Mouse (Mus musculus): Measurements from ENCODE around the gene Rnf144a. TPM values are rescaled to one million over a fixed set of nuclear protein-coding genes. Genes with fewer than 3 reads are reported as not detected.

The Rnf144a gene
- total RNA-seq, 2 experiments from 2014 or later: 7.0 to 8.7 TPM

DNA sequence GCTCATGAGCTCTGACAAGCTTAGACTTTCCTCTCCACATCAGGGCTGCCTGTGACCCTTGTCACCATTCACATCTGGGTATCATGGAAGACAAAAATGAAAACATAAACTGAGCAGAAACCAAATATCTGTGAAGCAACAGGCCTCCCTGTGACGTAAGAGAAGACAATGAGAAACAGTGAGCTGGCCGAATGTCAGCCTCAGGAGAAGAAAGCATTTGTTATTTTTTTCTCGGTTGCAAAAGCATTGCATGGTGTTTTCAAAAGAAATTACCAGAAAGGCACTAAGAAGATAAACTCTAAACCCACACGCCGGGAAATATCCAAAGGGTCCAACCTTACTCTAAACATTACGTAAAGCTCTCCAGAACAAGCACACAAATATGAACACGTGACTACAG is 41.3 kb downstream of the Rnf144a start:
- DNase-seq: no peak

DNA sequence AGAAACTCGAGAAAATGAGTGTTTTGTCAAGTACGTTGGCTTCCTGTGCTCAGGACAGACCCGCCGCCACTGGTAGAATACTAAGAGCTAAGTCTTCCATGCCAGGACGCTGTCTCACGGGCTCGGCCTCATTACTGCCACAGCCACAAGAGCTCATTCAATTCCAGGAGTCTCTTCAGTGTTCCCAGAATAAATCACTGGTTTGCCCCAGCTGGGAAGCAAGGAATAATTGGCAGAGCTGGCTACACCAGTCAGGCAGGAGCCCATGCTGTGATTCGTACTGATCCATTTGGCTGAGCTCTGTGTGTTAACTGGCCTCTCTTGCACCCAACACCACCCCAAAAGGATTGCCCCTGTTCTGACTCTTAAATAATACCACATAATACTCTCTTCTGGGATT is 45.0 kb downstream of the Rnf144a start:
- DNase-seq: no peak

DNA sequence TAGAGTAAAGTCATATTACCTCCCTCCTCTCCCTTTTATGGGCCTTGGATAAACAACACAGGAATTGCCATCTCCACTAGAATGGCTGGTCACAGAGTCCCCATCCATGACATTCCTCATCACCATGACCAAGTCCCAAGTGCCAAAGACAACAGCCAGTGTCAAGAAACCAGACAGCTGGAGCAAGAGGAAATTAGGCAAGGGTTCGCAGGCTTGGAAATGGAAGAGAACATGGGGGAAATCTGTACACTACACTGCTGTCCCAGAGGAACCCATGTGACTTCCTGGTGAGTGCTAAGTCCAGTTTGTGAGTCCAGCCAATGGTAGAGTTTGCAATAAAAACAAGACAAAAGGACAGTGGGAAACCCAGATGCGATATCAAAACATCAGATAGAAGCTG is 47.7 kb downstream of the Rnf144a start:
- peak; percentile 34 for DNase-seq

DNA sequence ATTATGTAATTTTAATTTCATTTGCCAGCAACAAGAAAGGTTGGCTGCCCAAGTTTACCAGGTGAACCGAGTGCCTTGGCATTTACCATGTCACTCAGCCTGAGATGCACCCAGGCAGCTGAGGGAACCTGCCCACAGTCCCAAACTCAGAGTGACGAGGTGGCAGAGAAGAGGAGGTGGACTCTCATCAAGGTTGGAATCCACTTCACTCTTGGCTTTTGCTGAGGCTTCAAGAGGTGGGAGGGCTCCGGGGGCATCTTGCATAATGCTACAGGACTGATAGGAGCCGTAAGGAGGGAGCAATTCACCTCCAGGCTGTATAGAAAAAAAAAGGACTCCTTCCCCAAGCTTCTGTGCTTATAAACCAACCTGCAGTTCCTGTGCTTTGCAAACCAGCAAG is 48.7 kb downstream of the Rnf144a start:
- no peak for DNase-seq

DNA sequence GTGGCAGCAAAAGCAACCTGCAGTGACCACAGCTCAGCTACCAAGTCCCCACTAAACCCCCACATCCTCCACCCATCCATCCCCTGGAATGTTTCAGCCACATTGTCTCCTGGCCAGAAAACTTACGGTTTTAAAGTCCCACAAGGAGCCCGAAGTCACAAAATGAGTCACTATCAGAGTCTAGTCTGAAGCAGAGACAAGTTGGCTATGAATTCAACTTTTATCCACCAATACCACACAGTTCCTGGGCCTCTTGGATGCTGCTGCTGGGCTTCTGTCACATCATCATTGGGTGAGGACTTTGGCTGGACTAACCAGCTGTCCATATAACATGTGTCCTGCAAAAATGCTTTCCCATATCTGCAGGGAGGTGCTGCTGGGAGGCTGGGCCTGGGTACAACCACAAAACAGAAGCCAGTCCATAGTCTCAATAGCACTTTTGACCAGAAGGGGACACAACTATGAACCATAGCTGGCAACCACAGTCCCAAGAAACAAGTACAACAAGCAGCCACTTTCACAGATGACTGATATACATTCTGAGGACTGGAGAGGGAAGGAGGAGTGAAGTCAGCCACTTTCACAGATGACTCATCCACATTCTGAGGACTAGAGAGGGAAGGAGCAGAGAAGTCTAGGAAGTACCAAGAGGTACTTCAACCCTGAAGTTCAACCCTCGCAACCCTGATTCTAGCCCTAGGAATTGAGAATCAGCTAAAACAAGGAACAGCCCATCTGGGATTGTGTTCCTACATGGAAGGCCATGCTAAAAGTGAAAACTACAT is 49.3 kb downstream of the Rnf144a start:
- no peak for DNase-seq

DNA sequence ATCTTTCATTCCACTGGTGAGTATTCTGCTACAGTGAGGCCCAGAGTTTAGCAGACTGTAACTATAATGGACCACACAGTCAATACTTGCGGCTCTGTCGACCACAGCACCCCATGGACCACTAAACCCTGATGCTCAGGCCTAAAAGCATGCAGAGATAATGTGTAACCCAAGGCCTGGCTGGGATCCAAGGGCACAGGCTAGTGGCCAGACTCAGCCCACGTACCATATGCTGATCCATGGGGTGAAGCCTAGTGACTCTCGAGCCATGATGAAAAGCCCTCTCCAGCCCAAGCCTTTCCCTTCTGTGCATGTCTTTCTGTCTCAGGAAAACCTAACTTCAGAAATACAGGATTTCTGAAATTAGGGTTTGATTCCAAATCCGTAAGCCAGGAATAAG is 50.2 kb downstream of the Rnf144a start:
- no peak for DNase-seq

DNA sequence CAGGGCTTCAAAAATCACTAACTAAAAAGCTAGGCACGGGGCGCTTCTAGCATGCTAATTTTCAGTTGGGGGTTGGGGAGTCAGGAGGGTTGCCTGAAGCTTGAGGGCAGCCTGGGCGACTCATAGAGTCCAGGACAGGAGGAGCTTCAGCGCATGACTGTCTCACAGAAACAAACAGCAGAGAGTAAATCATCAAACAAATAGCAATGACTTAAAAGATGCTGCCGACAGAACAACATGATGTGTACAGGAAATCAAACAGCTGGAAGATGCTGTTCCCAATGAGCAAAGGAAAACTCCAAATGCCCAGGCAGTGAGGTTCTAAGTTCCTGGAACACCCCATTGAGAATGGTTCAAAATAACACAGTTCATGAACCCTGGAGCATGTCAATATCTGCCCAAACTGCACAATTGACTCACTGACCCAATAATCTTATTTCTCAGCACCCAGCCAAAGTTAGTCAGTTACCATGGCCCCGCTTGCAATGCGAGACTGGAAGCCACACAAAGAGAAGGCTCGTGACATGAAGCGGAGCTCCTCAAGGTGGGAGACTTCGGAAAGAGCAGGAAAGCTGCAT is 54.0 kb downstream of the Rnf144a start:
- DNase-seq: no peak

DNA sequence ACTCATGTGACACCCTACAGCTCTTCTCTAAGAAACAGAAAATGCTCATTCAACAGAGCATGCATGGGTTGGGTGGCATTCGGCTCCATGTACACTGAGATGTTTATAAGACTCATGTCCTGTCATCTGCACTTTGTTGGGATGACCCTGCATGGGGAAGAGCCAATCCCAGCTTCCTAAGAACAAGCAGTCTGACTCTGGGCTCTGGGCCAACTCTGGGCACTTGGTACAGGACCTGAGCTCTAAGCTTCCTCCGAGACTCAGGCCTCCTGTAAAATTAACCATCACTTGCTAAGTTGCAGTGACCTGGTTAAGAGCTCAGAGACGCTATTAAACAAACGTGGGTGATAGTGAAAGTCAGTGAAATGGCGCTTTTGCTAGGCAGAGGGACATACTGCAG is 55.2 kb downstream of the Rnf144a start:
- no peak for DNase-seq

DNA sequence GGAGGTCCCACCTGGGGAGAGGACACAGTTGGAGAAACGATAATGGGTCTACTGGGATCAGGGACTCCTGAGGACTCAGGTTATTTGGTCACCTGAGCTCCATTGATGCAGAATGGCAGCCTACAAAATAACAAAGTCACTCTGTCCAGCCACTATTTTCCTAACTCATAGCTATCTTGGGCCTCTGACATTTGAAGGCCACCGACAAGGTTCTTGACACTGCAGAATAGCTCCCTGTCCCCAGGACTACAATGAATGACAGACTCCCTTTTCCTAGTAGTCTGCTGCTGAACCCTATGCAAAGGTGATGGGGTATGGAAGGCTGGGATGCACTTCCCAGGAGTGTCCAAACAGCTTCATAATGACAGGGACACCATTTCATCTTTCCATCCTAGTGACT is 55.8 kb downstream of the Rnf144a start:
- no peak for DNase-seq

DNA sequence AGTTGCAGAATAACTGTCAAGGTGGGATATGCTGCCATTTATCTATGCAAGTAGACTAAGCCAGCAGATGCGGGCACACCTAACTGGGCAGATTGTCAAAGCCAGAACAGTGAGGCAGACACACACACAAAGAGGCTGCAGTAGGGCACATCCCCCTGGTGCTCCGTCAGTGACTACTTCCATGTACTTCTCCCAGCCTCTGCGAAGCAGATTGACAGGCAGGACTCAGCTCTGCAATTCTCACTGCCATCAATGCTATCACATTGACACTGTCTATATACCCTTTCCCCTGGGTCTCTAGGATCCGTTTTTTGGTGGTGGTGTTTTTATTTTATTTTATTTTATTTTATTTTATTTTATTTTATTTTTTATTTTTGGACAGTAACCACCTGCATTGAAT is 57.8 kb downstream of the Rnf144a start:
- DNase-seq: no peak

DNA sequence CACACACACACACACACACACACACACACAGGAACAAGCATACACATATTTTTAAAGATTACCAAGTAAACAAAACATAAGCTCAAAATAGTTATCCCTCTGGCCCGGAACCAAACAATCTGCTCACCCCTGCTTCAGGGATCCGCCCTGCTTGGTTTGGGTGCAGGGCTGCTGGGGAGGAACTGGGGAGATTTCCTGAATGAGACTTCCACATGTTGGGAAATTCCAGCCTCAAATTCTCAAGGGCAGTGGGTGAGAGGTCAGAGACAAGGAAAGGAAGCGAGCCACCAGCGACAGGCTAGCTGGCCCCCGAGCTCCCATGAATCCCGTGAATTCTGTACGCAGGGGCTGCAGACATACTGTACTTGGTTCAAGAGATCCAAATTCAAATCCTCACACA is 58.9 kb downstream of the Rnf144a start:
- peak; percentile 57 for DNase-seq

DNA sequence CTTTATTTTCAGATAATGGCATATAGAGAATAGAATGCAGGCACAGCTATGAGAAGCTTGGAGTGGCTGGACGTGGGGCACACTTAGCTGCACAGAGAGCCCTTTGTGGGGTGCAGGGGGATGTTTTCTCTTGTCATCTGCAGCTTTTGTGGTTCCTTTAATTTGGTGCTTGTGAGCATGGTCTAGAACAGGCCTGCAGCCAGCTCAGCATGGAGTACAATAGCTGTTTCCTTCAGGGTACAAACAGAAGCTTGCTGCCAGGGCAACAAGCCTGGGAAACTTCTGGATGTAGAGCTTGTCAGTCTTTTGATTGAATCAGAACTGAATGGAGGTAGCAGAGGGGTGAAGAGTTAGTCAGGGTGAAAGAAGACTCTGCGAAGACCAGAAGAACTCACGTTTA is 63.7 kb downstream of the Rnf144a start:
- DNase-seq: no peak

DNA sequence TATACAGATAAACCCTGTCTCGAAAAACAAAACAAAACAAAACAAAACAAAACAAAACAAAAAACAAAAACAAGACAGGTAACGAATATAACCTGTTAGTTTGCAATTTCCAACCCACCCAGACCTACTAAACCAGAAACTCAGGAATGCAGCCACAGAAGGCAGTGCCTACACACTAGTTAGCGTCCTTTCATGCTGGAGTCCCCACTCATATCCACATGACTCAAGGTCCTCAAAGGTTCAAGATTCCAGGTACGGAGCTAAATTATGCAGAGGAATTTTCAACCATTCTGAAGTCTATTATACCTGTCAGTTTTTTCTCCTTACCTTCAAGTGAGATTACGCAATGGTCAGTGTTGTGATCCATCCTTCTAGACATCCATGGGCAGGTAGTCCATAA is 70.6 kb downstream of the Rnf144a start:
- DNase-seq: no peak

DNA sequence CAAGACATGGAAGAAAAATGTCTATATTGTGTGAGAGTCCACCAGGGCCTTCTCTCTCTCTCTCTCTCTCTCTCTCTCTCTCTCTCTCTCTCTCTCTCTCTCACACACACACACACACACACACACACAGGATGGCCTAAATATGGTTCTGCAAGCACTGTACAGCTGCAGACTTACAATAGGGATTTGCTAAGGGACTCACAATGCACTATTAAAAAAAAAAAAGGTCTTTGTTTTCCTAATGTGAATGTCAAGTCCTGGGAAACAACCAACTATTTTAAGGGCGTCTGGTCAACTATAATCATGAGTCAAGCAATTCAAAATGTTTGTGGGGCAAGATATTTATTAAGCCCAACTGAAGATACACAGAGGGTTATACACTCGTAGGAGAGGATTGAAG is 71.9 kb downstream of the Rnf144a start:
- no peak for DNase-seq

DNA sequence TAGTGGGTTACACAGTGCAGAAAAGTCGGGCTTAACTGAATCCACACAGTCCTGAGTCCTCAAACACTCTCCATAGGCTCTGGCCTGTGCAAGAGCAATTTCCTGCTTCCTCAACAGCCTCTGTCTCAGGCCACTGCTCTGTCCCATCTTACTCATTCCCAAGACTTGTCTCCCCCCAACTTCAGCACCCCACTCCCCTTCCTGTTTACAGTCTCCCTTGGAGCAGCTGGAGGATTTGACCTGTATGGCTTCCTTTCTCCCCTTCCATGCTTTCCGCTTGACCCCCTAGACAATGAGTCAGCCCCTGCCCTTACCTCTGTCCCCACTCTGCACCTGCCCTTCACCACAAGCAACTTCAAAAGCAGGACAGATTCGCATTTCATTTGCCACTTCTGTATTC is 72.4 kb downstream of the Rnf144a start:
- no peak for DNase-seq

DNA sequence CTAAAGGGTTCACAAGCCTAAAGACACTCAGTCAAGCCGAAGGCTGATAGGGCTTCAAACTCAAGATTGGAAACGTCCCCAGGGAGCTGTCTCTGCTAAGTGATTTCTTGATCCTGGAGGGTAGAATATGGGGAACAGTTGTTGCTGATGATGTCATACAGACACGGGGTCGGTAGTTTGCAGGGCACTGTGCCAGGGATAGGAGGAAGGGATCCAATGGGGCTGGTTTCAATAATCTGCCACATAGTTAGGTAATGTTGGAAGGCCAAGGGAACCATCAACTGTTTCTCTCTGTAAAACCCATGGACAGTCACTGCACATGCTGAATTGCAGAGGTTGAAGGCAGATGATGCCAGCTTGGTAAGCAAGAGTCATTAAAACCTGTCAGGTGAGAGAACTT is 73.0 kb downstream of the Rnf144a start:
- no peak for DNase-seq

DNA sequence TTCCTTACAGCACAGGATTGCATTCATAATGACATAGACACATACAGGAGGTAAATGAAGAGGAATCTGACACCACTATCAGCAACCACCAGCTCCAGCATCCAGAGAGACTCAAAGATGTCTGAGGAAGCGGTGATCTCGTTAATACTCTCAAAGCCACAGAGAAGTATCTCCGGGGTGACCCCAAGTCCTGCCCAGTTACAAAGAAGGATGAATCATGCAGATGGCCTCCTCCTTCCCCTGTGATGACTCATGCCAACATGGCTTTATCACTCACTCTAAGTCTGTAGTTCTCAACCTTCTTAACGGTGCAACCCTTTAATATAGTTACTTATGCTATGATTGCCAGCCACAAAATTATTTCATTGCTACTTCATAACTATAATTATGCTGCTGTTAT is 74.4 kb downstream of the Rnf144a start:
- no peak for DNase-seq

DNA sequence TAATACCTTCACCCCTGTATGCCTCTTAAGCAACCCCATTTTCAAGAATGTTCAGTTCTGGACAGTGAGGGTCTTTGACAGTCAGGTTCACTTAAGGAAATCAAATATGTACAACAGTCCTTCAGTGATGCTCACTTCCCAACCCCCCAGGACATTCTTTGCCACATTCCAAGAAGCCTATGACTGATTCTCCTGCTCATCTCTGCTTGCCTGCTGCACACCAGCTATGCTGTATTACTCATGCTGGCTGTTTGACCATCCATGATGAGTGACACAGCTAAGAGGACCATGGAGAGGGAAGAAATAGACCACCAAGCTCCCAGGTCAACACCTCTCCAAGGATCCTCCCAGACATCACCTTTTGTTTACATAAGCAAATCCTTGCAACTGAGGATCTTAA is 75.2 kb downstream of the Rnf144a start:
- DNase-seq: no peak

DNA sequence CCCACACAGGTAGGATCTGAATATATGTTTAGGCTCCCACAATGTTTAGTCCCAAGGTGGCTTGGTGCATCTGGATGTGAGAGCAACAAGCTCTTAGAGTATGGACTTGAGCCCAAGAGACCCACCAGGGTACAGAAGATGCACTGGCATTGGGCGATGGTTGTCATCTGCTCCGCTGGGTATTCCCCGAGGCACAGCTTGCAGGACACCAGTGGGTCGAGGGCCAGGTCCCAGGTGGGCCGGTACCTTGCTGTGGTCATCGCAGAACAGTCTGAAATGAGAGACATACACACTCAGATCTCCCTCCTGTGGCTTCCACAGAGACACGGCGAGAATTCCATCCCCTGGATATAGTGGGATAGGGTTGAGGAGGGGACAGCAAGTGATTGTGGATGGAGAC is 75.9 kb downstream of the Rnf144a start:
- no peak for DNase-seq

DNA sequence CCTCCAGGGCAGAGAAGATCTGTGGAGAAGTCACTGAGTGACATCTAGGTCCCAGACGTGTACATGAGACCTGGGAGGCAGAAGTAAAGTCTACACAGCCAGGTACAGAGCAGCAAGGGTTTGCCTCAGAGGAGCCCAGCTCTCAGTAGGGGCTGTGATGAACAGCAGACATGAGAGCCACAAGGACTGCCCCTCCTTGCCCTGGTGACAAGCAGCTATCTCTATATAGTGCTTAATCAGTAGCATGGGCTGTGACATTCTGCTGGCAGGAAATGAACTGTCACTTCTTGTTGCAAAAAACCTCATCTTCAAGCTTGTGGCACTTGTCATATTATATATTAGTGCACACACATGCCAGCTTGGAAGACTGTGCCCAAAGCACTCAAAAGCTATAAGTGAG is 81.4 kb downstream of the Rnf144a start:
- no peak for DNase-seq

DNA sequence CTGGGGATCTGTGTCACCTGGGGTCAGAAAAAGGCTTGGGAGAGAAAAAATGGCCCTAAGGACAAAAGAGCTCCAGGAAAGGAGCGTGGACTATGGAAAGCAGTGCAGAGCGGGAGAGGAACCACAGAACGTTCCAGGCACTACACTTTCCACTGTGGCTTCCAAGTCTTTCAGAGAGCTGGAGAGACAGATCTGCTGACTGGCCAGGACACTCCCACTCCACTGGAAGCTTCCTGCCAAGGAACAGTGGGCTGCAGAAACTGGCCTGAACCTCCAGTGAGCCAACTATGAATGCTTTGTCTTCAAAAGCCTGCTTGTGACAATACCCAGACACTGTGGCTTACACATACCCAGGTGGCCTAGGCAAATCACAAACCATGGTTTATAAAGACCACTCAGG is 84.0 kb downstream of the Rnf144a start:
- peak; percentile 76 for DNase-seq

DNA sequence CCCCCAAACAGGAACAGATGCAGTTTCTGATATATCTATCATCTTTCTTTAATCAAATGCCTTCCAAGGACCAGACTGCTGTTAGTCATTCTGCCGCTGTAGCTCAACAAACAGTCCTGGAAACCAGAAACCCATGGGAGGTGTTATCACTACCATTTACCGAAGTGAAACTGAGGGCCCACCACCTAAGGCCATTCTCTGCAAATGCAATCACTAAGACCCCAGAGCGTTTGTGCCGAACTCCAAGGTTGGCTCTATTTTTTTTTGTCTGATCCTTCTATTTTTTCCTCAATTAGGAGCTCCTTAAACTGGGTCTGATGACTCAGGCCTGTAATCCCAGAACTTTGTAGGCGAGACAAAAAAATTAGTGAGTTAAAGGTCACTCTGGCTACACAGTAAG is 85.3 kb downstream of the Rnf144a start:
- no peak for DNase-seq

DNA sequence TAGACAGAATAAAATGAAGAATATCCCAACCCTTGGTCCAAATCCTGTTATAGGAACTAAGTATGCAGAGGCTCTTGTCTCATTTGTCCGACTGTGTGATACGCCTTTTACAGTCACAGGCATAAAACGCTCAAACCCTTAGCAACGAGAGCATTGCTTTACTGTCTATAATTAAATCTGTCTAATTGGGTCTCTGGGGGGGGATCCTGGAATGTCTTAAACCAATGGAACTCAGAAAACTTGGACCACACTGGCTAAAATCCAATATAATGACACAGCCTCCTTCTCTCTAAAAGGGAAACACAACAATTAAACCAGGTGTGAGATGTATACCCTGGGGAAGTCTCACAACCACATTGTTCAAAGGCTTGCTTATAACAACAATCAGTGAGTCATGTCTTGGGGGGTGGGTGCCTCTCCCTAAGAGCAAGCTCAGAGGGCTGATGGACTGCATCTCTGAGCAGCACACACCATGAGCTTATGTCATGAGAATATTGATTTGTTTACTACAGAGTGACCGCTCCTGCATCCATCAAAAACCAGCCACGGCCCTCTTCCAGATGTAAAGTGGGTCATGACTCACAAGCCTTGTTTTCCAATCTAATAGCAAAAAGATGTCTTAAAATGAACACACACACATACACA is 85.9 kb downstream of the Rnf144a start:
- DNase-seq: no peak
